Mouse (Mus musculus) ovary, postnatal 36 days (tissue): Measurements from ENCODE around the gene Ifnab.

ENCODE experiments used
- DNase-seq: peaks from one replicate; pipeline ENCODE4 v3.0.0; 2022; ENCODE audit warnings: low spot score, mixed read lengths

The Ifnab gene

DNA sequence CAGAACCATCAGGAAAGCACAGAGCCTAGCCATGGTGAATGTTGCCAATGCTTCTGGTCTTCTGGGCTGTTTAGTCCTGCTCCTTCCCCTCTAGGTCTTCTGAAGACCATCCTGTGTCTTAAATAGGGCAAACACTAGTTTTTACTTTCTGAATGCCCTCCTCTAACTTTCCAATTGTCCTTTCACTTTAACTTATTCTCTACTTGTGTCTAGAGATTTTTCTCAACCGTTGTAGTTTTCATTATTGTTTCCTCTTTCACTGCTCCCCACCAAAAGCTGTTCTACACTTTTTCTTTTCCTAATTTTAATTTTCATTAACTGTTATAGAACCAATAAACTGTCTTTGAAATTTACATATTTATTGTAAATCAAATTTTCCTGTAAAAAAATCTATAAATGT, 14.3 kb downstream of the Ifnab start, which contains the start of gene Ifna16:
Ifna16 (minus strand) TSS at position 101 of the 400 bp plus-strand sequence.
- DNase-seq: no peak

DNA sequence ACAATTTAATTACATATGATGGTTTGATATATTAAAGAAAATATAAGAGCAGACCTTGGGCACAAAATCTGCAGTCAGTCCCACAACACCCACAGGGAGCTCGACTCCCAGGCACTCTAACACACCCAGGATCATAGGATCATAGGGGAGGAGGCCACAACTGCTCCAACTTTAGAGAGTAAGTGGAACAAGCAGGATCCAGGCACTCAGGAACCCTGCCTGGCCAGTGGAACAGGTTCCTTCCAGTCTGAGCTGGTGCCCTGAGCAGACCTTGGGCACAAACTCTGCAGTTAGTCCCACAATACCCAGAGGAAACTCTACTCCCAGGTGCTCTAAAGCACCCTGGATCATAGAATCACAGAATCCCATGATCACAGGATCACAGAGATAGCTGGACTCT, 35.7 kb downstream of the Ifnab start:
- no peak for DNase-seq

DNA sequence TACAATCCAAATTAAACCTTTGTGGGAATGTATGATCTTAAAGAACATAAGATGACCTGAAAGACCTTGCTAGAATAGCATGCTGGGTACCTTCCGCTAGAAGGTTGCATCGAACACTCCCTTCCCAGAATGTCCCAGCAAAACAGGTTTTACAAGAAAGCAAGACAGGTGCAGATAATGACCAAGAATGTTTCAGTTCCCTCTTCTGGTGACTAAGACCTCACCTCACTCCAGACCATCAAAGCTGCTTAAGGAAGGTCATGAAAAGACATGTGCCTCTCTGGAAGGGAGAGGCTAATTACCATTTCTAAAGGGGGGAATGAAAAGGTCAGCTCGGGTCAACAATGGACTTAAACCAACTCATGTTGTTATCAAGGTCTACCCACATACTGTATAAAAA, 37.5 kb downstream of the Ifnab start:
- DNase-seq: no peak

DNA sequence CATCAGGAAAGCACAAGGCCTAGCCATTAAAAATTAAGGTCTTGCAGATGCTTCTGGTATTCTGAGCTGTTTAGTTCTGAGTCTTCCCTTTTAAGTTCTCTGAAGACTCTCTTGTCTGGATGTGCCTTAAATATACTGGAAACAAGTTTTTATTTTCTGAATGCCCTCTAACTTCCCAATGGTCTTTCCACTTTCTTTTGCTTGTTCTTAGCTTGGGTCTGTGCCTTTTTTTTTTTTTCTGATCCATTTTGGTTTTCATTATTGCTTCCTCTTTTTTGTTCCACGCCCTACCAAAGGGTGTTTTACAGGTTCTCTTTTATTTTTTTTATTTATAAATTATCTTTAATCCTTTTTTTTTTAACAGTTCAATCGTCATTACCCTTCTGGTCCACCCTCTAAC, 46.8 kb downstream of the Ifnab start, which contains the start of gene Ifna13:
Ifna13 (minus strand) TSS at position 101 of the 400 bp plus-strand sequence.
- DNase-seq: no peak

GRCm38 (mm10) chr4:88642526-88642925, 48.6 kb downstream of the Ifnab start:
- DNase-seq: no peak

DNA sequence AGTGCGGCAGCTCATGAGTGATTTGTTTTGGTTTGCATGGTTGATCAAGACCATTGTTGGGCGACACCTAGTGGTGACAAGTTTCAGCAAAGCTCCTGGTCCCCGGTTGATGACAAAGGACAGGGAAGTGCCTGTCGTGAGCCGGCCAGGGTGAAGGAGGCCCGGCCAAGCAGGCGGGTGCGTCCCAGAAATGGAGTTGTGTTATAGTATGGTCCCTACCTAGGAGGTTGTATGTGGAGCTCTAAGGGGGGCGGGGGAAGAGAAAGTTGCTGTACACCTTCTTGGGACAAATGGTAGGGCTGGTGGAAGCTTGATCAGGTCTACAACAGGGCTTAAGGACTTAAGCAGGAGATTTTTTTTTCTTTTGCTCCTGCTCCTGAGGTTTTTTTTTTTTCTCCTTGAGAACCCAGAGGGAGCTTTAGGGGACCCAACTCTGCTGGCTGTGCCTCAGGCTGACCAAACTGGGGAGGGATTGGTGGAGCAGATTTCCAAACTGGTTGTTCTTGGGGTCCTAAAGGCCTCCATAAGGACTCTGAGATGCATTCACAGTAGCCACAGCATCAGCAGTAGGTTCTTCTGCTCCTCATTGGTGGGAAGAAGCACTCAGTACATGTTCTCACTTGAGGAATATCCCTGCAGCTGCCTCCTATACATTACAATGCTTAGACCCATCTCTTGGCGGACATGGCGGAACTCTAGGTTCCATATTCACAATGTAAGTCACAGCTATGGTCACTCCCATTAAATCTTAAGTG, 49.9 kb downstream of the Ifnab start:
- DNase-seq: peak; percentile 87

DNA sequence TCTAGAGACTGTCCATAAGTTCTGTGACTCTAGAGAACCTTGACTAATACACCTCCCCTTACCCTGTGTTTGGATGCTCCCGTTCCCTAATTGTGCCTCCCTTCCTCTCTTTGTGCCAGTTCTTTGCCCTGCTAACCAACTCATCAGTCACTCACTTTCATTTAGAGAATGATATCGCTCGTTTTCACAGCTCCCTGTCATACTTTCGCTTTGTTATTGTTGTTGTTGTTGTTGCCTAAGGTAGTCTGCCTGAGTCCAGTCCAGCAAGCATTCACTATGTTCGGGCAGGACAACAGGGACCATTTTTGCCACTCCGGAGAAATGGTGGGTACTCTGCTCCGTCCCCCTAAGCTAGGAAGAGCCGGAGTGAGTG, 50.5 kb downstream of the Ifnab start:
- DNase-seq: no peak
